Mouse (Mus musculus): ENCODE results near the gene Slc44a4. TPM values are rescaled to one million over a fixed set of nuclear protein-coding genes. Genes with fewer than 3 reads are reported as not detected.
"Not testable (repeated sequence)": the region's sequence is repeated elsewhere in the genome, so short reads cannot be mapped to it uniquely, and the experiment has no call there.

Gene Slc44a4
- total RNA-seq, 4 experiments from 2014 or later: 0.14 to 0.41 (median 0.34) TPM

DNA sequence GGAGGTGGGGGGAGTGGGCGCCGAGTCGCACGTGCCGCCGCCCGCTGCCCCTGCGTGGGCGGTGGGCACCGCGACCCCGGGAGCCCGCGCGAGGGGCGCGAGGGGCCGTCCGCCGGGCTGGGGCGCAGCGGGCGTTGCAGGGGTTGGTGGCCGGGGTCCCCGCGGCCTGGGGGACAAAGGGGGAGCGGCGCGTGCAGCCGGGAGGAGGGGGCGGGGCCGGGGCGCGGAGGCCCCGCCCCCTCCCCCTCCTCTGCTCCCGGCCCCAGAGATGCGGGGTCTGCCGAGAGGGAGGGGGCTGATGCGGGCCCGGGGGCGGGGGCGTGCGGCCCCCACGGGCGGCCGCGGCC is 15.6 kb upstream of the Slc44a4 start:
- no peak for DNase-seq (ENCODE audit: low spot score in 2 of 2)

DNA sequence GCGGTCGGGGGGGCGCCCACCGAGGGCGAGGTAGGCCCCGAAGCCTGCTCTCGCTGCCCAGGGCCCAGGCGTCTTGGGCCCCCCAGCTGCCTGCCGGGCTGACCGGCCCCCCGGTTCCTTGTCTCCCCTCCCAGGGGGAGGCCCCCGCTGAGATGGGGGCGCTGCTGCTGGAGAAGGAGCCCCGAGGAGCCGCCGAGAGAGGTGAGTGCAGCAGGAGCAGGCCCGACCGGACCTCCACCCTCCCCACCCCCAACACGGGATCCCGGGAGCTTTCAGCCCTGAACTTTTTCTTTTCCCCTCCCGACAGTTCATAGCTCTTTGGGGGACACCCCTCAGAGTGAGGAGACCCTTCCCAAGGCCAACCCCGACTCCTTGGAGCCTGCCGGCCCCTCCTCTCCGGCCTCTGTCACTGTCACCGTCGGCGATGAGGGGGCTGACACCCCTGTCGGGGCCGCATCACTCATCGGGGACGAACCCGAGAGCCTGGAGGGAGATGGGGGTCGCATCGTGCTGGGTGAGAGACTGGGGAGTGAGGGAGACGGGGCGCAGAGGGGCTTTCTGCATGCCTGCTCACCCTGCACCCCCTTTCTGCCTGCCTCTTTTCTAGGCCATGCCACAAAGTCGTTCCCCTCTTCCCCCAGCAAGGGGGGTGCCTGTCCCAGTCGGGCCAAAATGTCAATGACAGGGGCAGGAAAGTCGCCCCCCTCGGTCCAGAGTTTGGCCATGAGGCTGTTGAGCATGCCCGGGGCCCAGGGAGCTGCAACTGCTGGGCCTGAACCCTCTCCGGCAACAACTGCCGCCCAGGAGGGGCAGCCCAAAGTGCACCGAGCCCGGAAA is 15.0 kb upstream of the Slc44a4 start:
- DNase-seq (ENCODE audit: low spot score in 2 of 2): no peak

DNA sequence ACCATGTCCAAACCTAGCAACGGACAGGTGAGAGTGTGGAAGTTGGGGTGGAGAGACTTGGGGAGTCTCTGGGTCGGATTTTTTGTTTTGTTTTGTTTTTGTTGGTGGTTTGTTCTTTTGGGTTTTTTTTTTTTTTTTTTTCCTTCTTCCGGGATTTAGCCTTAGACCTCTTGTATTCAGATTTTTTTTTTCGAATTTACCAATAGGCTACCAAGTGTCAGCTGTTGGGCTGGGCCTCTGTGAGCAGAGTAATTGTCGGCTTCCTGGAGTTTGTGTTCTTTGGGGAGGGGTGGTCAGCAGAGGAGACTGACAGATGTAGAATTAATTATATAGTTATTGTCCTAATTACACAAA is 14.4 kb upstream of the Slc44a4 start:
- DNase-seq (ENCODE audit: low spot score in 2 of 2): no peak

GRCm38 (mm10) chr17:34900826-34901225 is 13.4 kb upstream of the Slc44a4 start:
- not testable (repeated sequence) for DNase-seq (ENCODE audit: low spot score in 2 of 2)

- DNase-seq (ENCODE audit: low spot score in 2 of 2): not testable (repeated sequence)
Observed at GRCm38 (mm10) chr17:34901948-34902347, 12.3 kb upstream of the Slc44a4 start.

GRCm38 (mm10) chr17:34902895-34903294 is 11.4 kb upstream of the Slc44a4 start:
- no peak for DNase-seq (ENCODE audit: low spot score in 2 of 2)

DNA sequence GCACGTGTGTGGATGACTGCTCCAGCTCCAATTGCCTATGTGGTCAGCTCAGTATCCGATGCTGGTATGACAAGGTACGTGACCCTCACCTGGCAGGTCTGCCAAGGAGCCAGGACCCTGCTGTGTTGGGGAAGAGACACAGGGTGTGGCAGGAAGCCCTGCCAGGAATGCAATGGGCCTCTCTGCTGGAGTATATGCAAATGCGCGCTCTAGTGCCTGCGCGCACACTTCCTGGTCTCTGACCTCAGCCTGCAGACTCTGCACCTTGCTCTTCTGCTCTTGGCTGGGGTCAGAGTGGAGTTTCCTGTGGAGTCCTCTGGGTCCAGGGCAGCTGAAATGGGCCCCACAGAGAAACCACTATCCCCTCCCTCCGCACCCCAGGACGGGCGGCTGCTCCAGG is 3.3 kb upstream of the Slc44a4 start:
- DNase-seq (ENCODE audit: low spot score in 2 of 2): no peak

DNA sequence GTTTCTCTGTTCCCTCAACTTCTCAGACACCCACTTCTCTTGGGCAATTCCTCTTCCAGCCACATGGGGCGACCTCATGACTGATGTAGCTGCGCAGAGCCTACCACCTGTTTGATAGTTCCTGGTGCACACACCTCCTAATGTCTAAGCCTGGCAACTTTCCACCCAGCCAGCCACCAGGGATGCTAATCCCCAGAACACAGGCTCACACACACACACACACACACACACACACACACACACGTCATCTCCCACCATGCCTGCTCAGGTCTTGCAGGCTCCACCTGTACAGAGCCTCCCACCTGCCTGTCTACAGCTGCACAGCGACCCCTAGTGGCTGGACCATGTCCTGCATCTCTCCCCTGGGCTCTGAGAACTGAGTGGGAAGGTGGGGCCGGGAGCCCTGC is 2.3 kb upstream of the Slc44a4 start:
- peak in 1 of 2 experiments; percentile 58 for DNase-seq (ENCODE audit: low spot score in 2 of 2)

DNA sequence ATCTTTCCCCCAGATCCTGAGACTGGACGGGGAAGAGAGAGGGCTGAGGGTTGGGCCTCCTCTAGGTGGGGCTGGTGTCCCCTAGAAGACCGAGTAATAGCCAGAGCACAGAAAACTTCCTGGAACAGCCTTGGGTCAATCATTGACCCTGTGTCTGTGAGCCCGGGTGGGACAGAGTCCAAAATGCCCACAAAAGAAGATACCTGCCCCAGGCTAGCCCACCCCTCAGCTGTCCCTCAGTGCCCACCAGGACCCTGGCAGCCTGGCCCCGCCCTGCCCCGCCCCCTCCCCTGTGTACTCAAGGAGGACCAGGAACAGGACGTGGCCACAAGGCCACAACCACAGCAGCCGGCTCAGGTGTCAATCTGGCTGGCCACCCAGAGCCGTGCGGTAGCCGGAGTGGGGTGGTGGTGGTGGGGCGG is 1.2 kb downstream of the Slc44a4 start:
- DNase-seq (ENCODE audit: low spot score in 2 of 2): no peak

DNA sequence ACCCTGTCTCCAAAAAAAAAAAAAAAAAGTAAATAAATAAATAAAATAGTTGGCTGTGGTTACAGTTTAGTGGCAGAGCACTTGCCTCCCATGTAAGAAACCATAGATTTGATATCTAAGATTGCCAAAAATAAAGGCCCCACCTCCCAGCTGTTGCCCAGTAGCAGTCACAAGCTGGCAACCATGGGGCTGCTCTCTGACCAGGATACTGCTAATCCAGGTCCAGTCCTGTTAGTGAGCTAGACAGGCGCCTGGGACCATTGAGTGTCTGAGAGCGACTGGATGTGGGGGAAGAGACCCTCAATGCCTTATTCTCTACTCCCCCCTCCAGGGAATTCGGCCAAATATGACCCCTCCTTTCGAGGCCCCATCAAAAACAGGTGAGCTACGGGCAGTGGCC is 2.0 kb downstream of the Slc44a4 start:
- no peak for DNase-seq (ENCODE audit: low spot score in 2 of 2)

GRCm38 (mm10) chr17:34917188-34917587 is 2.9 kb downstream of the Slc44a4 start:
- DNase-seq (ENCODE audit: low spot score in 2 of 2): no peak

DNA sequence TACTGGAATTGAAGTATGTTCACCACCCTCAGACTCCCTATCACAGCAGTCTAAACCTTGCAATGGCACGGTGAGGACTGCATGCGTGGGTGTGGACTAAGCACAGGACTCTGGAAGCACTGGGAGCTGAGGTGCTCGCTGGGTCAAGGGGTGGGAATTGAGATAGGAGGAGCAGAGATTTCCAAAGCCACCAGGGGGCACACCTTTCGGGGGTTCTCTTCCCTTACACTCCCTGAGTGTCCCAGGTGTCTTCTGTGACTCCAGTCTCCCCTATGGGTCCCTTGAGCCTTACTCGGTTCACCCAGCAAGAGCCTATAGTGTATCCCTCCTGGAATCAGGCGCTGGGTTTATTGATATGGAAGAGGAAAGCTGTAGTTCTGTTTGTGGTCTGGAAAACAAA is 8.7 kb downstream of the Slc44a4 start:
- DNase-seq (ENCODE audit: low spot score in 2 of 2): no peak

GRCm38 (mm10) chr17:34924258-34924657 is 10.0 kb downstream of the Slc44a4 start:
- no peak for DNase-seq (ENCODE audit: low spot score in 2 of 2)

DNA sequence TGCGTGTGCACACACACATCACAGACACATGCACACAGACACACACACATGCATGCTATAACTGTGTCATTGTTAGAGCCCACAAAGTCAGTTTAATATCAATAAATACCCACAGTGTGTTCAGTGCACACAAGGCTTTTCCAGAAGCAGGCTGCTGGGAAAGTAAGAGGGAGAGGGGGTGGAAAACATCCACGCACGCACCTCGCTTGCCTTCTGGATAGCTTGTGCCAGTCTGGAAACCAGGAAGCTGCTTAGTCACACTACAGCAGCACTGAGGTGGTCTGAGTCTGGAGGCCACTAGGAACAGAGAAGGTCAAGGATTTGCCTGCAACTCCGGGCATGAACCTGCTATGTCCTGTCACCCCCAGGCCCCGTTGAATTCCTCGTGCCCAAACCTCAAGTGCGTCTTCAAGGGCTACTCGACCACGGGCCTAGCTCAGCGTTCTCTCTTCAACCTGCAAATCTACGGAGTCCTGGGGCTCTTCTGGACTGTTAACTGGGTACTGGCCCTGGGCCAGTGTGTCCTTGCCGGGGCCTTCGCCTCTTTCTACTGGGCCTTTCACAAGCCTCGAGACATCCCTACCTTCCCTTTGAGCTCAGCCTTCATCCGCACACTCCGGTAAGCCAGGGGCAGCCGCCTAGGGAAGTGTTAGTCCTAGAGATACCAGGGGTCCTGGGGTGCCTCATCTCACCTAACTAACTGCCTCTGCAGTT is 13.2 kb downstream of the Slc44a4 start:
- peak in 1 of 2 experiments; percentile 32 for DNase-seq (ENCODE audit: low spot score in 2 of 2)

- no peak for DNase-seq (ENCODE audit: low spot score in 2 of 2)
Observed at GRCm38 (mm10) chr17:34928841-34929240, 14.6 kb downstream of the Slc44a4 start.

- DNase-seq (ENCODE audit: low spot score in 2 of 2): peak; percentile 98
Observed at GRCm38 (mm10) chr17:34931061-34931734, 16.9 kb downstream of the Slc44a4 start, which contains the start of gene Neu1. Gene Neu1 (plus strand): TSS chr17:34931253.

- DNase-seq (ENCODE audit: low spot score in 2 of 2): peak in 1 of 2 experiments; percentile 32
Observed at GRCm38 (mm10) chr17:34931735-34932098, 17.5 kb downstream of the Slc44a4 start.

DNA sequence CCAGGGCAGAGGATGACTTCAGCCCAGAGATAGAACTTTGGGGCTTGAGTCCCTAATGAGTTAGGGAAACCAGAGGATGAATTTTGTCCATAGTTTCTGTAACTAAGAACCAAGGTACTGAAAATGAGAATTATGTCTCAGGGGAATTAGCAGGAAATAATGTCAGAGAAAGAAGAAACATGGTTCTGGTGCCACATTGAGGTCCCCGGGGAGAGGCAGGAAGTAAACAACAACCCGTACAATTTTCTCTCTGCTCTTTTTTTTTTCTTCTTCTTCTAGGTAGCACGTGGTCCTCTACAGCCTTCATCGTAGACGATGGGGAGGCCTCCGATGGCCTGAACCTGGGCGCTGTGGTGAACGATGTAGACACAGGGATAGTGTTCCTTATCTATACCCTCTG is 18.0 kb downstream of the Slc44a4 start:
- no peak for DNase-seq (ENCODE audit: low spot score in 2 of 2)

DNA sequence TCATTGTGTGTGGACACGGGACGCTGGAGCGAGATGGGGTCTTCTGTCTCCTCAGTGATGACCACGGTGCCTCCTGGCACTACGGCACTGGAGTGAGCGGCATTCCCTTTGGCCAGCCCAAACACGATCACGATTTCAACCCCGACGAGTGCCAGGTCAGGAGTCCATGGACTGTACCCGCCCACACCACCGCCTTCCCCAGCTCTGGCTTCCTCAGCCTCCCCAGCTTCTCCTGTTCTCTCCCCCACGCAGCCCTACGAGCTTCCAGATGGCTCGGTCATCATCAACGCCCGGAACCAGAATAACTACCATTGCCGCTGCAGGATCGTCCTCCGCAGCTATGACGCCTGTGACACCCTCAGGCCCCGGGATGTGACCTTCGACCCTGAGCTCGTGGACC is 19.8 kb downstream of the Slc44a4 start:
- DNase-seq (ENCODE audit: low spot score in 2 of 2): no peak

- no peak for DNase-seq (ENCODE audit: low spot score in 2 of 2)
Observed at GRCm38 (mm10) chr17:34934830-34935229, 20.6 kb downstream of the Slc44a4 start.

- DNase-seq (ENCODE audit: low spot score in 2 of 2): no peak
Observed at GRCm38 (mm10) chr17:34937960-34938505, 23.8 kb downstream of the Slc44a4 start.

All from layer of hippocampus, adult 8-10 months (tissue).